Mouse (Mus musculus) cerebellum, adult 8-10 months (tissue): ENCODE data around the gene Nags.

Source experiments
- DNase-seq: peaks from one replicate; pipeline ENCODE4 v3.0.0; 2022

Gene Nags

GRCm38 (mm10) chr11:102145471-102146001 is at the start of gene Nags:
Gene Nags, plus strand, starts transcription at chr11:102145513.
- DNase-seq = no peak

- no peak for DNase-seq
Measured at GRCm38 (mm10) chr11:102095676-102096075, 49.6 kb upstream of the Nags start.

- DNase-seq = no peak
Measured at GRCm38 (mm10) chr11:102096446-102096845, 48.9 kb upstream of the Nags start.

GRCm38 (mm10) chr11:102096887-102097391 is 48.4 kb upstream of the Nags start:
- peak; percentile 59 for DNase-seq

- no peak for DNase-seq
Measured at GRCm38 (mm10) chr11:102101219-102101618, 44.1 kb upstream of the Nags start, which contains the start of gene Ppy. Gene Ppy, minus strand, starts transcription at chr11:102101319.

GRCm38 (mm10) chr11:102102485-102103258 is 42.6 kb upstream of the Nags start:
- peak; percentile 63 for DNase-seq

GRCm38 (mm10) chr11:102106911-102107310 is 38.4 kb upstream of the Nags start:
- DNase-seq = no peak

GRCm38 (mm10) chr11:102107732-102108131 is 37.6 kb upstream of the Nags start, which contains the start of gene Pyy:
Gene Pyy, minus strand, starts transcription at chr11:102107832.
- DNase-seq = no peak

GRCm38 (mm10) chr11:102111576-102111975 is 33.7 kb upstream of the Nags start:
- no peak for DNase-seq

- DNase-seq = no peak
Measured at GRCm38 (mm10) chr11:102116241-102116640, 29.1 kb upstream of the Nags start.

- DNase-seq = no peak
Measured at GRCm38 (mm10) chr11:102117386-102117785, 27.9 kb upstream of the Nags start.

GRCm38 (mm10) chr11:102134516-102134915 is 10.8 kb upstream of the Nags start:
- no peak for DNase-seq

- no peak for DNase-seq
Measured at GRCm38 (mm10) chr11:102137625-102138446, 7.5 kb upstream of the Nags start.

- peak; percentile 69 for DNase-seq
Measured at GRCm38 (mm10) chr11:102138447-102138740, 6.9 kb upstream of the Nags start.

GRCm38 (mm10) chr11:102140508-102140907 is 4.8 kb upstream of the Nags start:
- peak; percentile 69 for DNase-seq

GRCm38 (mm10) chr11:102142355-102142754 is 3.0 kb upstream of the Nags start:
- no peak for DNase-seq

- no peak for DNase-seq
Measured at GRCm38 (mm10) chr11:102144957-102145470, 299 bp upstream of the Nags start.

- DNase-seq = no peak
Measured at GRCm38 (mm10) chr11:102146005-102146404, 692 bp downstream of the Nags start.

GRCm38 (mm10) chr11:102146531-102146930 is 1.2 kb downstream of the Nags start:
- DNase-seq = no peak

GRCm38 (mm10) chr11:102147213-102147989 is 2.1 kb downstream of the Nags start:
- DNase-seq = no peak

- peak; percentile 86 for DNase-seq
Measured at GRCm38 (mm10) chr11:102156039-102156785, 10.9 kb downstream of the Nags start, which contains the start of gene Tmem101. Gene Tmem101, minus strand, starts transcription at chr11:102156404.

- no peak for DNase-seq
Measured at GRCm38 (mm10) chr11:102156786-102157089, 11.4 kb downstream of the Nags start.
